7 mouse cellular contexts compared by ENCODE assay signal in genomic region chr17:29773339-29773738, GRCm38 (mm10). TPM values are rescaled to one million over a fixed set of nuclear protein-coding genes. Genes with fewer than 3 reads are reported as not detected.
A peak's percentile ranks its signal among the peaks of the same experiment; 100 is the strongest.
DNase-seq lines count a peak whose midpoint lies in the region; ATAC-seq and TF ChIP-seq lines count a peak whose summit lies in the region.

No protein-coding gene starts in this region.

- no peak overlapping the region for H3K27ac ChIP-seq in midbrain, postnatal 0 days (ENCODE audit: low read depth, low read length)

- no peak overlapping the region for H3K4me2 ChIP-seq in midbrain, postnatal 0 days (ENCODE audit: low read depth, low read length, poor library complexity, severe bottlenecking)

- DNase-seq in right cerebral cortex, adult 18-20 months = peak; percentile 34
- no peak for DNase-seq in right cerebral cortex, adult 2 months (ENCODE audit: low spot score in 2 of 2)
- DNase-seq in adrenal gland, postnatal 14 days = peak; percentile 88
- DNase-seq in embryo, embryonic 9.5 days (ENCODE audit: extremely low spot score) = peak; percentile 54
- peak; percentile 64 for DNase-seq in kidney, postnatal 25 days
- DNase-seq in midbrain, postnatal 0 days (ENCODE audit: low spot score) = no peak
- peak; percentile 52 to 59 for DNase-seq in thymus, adult 18-20 months

- no peaks in the 10 kb centered on the region for H3K27me3 ChIP-seq in midbrain, postnatal 0 days (ENCODE audit: insufficient read depth, low read length)

- no peaks in the 10 kb centered on the region for H3K36me3 ChIP-seq in midbrain, postnatal 0 days (ENCODE audit: insufficient read depth, low read length)

- no peak overlapping the region for H3K4me3 ChIP-seq in midbrain, postnatal 0 days (ENCODE audit: low read depth, low read length)

- TF ChIP-seq CTCF in midbrain, postnatal 0 days (IDR thresholded peaks at IDR 0.05) = peak; percentile 64

- no peaks in the 10 kb centered on the region for H3K9me3 ChIP-seq in midbrain, postnatal 0 days (ENCODE audit: low read length)

- H3K4me1 ChIP-seq in midbrain, postnatal 0 days (ENCODE audit: insufficient read depth, low read length) = no peaks in the 10 kb centered on the region

- no peak overlapping the region for H3K9ac ChIP-seq in midbrain, postnatal 0 days (replicated peaks; ENCODE audit: low read length, poor library complexity, severe bottlenecking)

- ATAC-seq in midbrain, postnatal 0 days (ENCODE audit: low FRiP score) = 0 out of 2 replicates have a peak, but pooled peaks have one; percentile 10

- 23% methylated on average over 14 of the region's 14 CpGs for WGBS in midbrain, postnatal 0 days

RNA-seq across cellular contexts. Expression of gene Ccdc167, which starts 56.5 kb away (rescaled TPM):
- total RNA-seq in adrenal gland, postnatal 14 days (2021) = 12.7 and 13.9 TPM in 2 replicates
- total RNA-seq in midbrain, postnatal 0 days (2014; rRNA removed) = 9.0 and 9.4 TPM in 2 replicates
- polyA plus RNA-seq in midbrain, postnatal 0 days (2015; fragmentation: Nextera tagmentation; extraction: Ambion mirVana) = 8.3 and 8.6 TPM in 2 replicates

Comparison
In these comparisons a context has a peak if more than half of its experiments do, and no peak if none do; other contexts are left out.
1. DNase-seq: peak in right cerebral cortex, adult 18-20 months (single experiment), adrenal gland, postnatal 14 days (single experiment), embryo, embryonic 9.5 days (single experiment), kidney, postnatal 25 days (2 of 2) and thymus, adult 18-20 months (2 of 2); none in right cerebral cortex, adult 2 months (0 of 2) and midbrain, postnatal 0 days (single experiment).